Mouse (Mus musculus): ENCODE measurements around the gene Map3k15. TPM values are rescaled to one million over a fixed set of nuclear protein-coding genes. Genes with fewer than 3 reads are reported as not detected.

The Map3k15 gene
- polyA plus RNA-seq (2014; fragmentation: Illumina TruSeq; extraction: RNeasy Lipid Tissue Mini Kit (QIAGEN cat#74804); ENCODE audit: low read depth, low replicate concordance), result 1.2 TPM

DNA sequence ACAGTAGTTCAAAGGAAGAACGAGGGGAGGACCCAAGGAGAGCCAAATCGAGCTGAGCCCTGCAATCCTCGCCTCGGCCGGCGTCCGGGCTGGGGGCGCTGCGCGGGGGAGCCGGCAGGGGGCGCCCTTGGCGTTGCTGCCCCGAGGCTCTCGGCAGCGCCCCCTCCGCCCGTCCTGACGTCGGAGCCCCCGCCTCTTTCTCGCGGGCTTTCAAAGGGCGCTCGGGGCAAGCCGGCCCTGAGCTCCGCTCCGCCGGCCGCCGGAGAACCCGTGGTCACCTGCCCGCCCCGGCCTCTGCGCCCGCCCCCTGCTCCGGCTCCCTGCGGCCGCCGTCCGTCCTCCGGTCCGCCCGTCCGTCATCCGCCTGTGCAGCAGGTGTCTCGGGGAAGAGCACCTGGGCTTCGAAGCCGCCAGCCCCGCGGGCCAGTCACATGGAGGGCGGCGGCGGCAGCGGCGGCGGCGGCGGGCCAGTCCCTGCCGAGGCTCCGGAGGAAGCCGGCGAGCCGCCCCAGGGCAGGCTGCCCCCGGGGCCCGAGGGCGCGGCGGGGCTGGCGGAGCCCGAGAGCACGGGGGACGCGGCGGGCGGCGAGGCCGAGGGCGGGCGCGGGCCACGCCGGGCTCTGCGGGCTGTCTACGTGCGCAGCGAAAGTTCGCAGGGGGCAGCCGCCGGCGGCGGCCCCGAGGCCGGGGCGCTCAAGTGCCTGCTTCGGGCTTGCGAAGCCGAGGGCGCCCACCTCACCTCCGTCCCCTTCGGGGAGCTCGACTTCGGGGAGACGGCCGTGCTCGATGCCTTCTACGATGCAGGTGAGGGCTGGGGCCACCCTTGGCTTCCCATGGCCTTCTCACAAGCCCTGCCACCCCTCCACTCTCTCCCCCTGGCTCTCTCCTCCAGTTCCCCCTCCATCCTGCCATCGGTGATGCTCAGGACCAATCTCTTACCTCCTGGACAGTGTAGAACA lies at the start of gene Map3k15:
TSS of gene Map3k15 (plus strand) at position 432 of the 959 bp plus-strand sequence.

GRCm38 (mm10) chrX:160137861-160138717 lies 149.9 kb downstream of the Map3k15 start, which contains the start of gene Pdha1:
Pdha1 (minus strand) TSS chrX:160138413.

Other genes with a start within 250 kb of the Map3k15 start
- gene Pdha1, start 150.0 kb downstream of the Map3k15 start, polyA plus RNA-seq (2014; fragmentation: Illumina TruSeq; extraction: RNeasy Lipid Tissue Mini Kit (QIAGEN cat#74804); ENCODE audit: low read depth, low replicate concordance), result 154 TPM